Mouse (Mus musculus) limb, embryonic 11.5 days (tissue): ENCODE results near the gene Abi3. TPM values are rescaled to one million over a fixed set of nuclear protein-coding genes. Genes with fewer than 3 reads are reported as not detected.
A peak's percentile ranks its signal among the peaks of the same experiment; 100 is the strongest.

ENCODE experiments used
- ATAC-seq: fragments of 200-750 bp; cut with Nextera tagmentation; 2 replicates; pipeline ENCODE4 v1.8.0; 2017; ENCODE audit warnings: low read depth; ENCODE audit not compliant: insufficient number of reproducible peaks, low FRiP score, low TSS enrichment
- DNase-seq: peaks from one replicate; pipeline ENCODE4 v3.0.0-alpha.2; 2015; ENCODE audit warnings: low spot score
- H3K27ac ChIP-seq: fragments of 300-500 bp; sonication (generic); replicated peaks from 2 replicates; pipeline ENCODE4 v1.5.1; 2014; ENCODE audit warnings: low read depth, mild to moderate bottlenecking, low read length
- H3K27me3 ChIP-seq: fragments of 300-500 bp; sonication (generic); 2 replicates; pipeline ENCODE4 v1.6.1; 2014; ENCODE audit warnings: mild to moderate bottlenecking, low read length, mixed read lengths; ENCODE audit not compliant: control insufficient read depth, insufficient read depth
- H3K36me3 ChIP-seq: fragments of 300-500 bp; sonication (generic); 2 replicates; pipeline ENCODE4 v1.6.1; 2014; ENCODE audit warnings: mild to moderate bottlenecking, low read length, moderate library complexity, mixed read lengths; ENCODE audit not compliant: control insufficient read depth, insufficient read depth
- H3K4me1 ChIP-seq: fragments of 300-500 bp; sonication (generic); 2 replicates; pipeline ENCODE4 v1.6.1; 2014; ENCODE audit warnings: low read length, mixed read lengths; ENCODE audit not compliant: control insufficient read depth, insufficient read depth
- H3K4me2 ChIP-seq: fragments of 300-500 bp; sonication (generic); 2 replicates; pipeline ENCODE4 v1.6.1; 2014; ENCODE audit warnings: low read depth, mild to moderate bottlenecking, moderate library complexity; ENCODE audit not compliant: severe bottlenecking
- H3K4me3 ChIP-seq: fragments of 300-500 bp; sonication (generic); 2 replicates; pipeline ENCODE4 v1.5.1; 2014; ENCODE audit warnings: low read depth, low read length
- H3K9ac ChIP-seq: fragments of 300-500 bp; sonication (generic); 2 replicates; pipeline ENCODE4 v1.6.1; 2014; ENCODE audit warnings: mild to moderate bottlenecking, low read length
- H3K9me3 ChIP-seq: fragments of 300-500 bp; sonication (generic); 2 replicates; pipeline ENCODE4 v1.6.1; 2016; ENCODE audit warnings: low read length; ENCODE audit not compliant: control insufficient read depth
- WGBS: fragments of 180-500 bp; shearing (Covaris S2); extraction: QIAGEN DNeasy Blood & Tissue Kit; methylation state at CpG from one replicate; pipeline ENCODE4 v1.1.7; 2014; 5-methylcytosine and 5-hydroxymethylcytosine counted together
- polyA plus RNA-seq: library from polyadenylated mRNA; unstranded; fragments of >200 nt; fragmentation: Nextera tagmentation; extraction: Ambion mirVana; gene quantifications from 2 replicates; pipeline ENCODE4 v1.2.1, GENCODE M21; 2014

Gene Abi3
- polyA plus RNA-seq, 1 experiment from 2014 or later, result 1.4 TPM

DNA sequence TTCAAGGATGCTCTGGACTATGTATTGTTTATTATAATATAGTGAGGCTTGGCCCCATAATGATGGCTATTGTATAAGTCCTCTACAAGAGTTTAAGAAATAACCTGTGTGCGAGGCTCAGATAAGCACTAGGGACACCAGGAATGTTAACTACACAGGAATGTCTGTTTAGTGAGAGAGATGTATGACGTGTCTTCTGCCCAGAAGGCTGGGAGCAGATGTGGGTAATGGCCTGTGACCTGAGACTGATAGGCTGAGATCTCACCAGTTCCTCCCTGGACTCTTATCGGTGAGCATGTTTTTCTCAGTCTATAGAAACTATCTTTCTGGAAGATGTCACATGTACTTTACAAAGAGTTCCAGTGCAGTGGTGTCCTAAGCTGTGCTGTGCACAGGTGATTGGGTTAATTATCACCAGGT, 17.8 kb upstream of the Abi3 start:
- Histone ChIP-seq H3K4me1 (no peaks in the 10 kb centered on the region), H3K27ac (no peak overlapping the region)
- 34% methylated on average over 3 of the region's 3 CpGs for WGBS

DNA sequence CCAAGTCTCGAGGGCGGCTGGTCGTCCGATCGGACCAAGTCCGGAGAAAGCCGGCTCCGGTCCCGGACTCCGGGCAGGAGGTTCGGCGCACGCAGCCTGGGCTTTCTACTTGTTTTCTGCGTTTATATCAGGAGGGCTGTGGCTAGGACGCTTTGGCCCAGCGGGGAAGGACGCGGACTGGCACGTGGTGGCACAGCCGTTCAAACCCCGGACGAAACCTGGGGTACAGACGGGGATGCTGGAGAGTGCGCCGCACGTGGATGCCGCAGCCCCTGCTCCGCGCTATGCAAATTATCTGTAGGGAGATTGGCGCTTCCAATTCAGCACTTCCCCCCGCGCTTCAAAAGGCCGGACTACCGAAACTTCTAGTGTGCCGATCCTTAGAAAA, 17.2 kb upstream of the Abi3 start:
- Histone ChIP-seq H3K27me3 (no peaks in the 10 kb centered on the region), H3K9me3 (no peaks in the 10 kb centered on the region), H3K4me1 (no peaks in the 10 kb centered on the region), H3K9ac (peak overlapping the region; percentile 58; the same call in 1 of the 2 replicates), H3K4me2 (peak overlapping the region; percentile 79), H3K4me3 (peak overlapping the region; percentile 68), H3K27ac (peak overlapping the region; percentile 80), H3K36me3 (no peaks in the 10 kb centered on the region)
- ATAC-seq (peak; percentile 46; the same call in 1 of the 2 replicates), DNase-seq (peak; percentile 80)
- WGBS, result under 1% methylated on average over 35 of the region's 35 CpGs

More for the DNA sequence above, 17.8 kb upstream of the Abi3 start:
- H3K36me3 ChIP-seq, result no peaks in the 10 kb centered on the region
- H3K9me3 ChIP-seq, result no peaks in the 10 kb centered on the region
- peak overlapping the region; percentile 68 for H3K4me3 ChIP-seq
- H3K9ac ChIP-seq, result no peak overlapping the region
- DNase-seq (no peak), ATAC-seq (no peak)
- peak overlapping the region; percentile 79 for H3K4me2 ChIP-seq
- H3K27me3 ChIP-seq, result no peaks in the 10 kb centered on the region

DNA sequence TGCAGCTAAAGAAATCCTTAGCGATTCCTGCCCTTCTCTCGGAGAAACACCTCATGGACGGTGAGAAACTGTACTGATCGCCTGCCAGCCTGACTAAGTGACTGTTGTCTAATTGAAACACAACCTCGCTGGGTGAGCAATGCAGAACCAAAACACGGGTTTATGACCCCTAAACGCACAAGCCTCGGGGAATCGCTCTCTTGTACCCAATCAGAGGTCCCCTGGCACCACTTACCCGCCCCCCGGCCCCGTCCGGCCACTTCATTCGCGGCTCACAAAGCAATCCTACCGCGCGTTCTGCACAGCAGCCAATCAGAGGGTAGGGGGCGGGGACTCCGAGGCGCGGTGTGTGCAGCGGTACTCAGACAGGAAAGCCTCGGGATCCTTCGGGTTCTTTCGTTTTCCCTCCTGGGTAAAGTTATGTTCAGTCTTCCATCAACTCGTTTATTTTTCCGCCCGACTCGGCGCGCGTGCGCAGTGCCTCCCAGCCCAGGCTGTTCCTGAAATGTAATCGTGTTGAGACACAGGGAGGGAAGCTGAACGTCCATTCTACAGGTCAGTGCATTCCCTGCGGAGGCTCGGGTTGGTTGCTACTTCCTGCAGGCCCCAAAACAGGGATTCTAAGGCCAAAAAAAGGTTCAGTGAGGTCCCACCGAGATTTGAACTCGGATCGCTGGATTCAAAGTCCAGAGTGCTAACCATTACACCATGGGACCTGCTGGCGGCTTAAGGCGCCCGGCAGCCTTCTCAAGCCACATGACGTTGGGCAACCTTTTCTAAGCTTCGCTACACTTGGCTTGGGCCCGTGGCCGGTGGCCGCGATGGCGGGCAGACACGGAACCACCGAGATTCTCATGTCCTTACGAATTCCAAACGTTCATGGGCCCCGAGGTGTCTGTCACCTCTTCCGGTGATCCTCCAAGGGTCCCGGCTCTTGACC, 16.5 kb upstream of the Abi3 start:
- H3K36me3 ChIP-seq, result no peaks in the 10 kb centered on the region
- peak overlapping the region; percentile 68 for H3K4me3 ChIP-seq
- H3K9me3 ChIP-seq, result no peaks in the 10 kb centered on the region
- ATAC-seq (peak; percentile 97), DNase-seq (peak; percentile 98)
- peak overlapping the region; percentile 58 for H3K9ac ChIP-seq
- peak overlapping the region; percentile 80 for H3K27ac ChIP-seq
- no peaks in the 10 kb centered on the region for H3K27me3 ChIP-seq
- H3K4me2 ChIP-seq, result peak overlapping the region; percentile 79
- H3K4me1 ChIP-seq, result no peaks in the 10 kb centered on the region
- under 1% methylated on average over 58 of the region's 58 CpGs for WGBS

DNA sequence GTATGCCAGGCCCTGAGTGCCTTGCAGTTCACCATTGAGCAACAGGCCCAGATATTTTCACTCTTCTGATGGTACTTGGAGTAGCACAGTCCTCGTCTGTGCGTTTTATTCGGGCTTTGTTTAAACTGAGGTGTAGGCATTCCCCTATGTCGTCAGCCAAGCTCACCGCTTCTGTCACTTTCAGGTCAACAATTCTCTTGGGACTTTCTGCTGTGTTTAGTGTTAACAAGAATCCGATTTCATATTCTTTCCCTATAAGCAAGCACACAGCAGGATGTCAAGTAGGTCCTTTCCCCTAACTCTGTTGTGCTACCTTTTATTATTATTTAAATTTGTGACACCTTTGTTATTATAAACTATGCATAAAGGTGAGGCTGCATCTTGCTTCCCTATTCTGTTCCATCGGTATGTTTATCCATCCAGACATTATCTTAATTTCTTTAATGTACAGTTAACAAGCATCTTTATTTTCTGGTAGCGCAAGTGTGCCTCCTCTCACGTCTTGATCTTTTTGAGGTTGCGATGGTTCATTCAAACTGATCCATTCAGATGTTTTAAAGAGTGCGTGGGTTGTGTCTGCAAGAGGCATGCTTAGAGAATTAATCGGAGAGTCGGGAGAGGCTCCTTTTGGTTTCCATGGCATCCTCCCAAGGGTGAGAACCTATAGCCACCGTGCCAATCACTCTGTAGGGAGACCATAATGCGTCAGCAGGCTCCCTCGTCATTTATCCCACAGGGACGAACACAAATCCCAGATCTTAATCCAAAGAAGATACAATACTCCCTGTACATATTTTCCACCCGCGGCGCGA, 15.6 kb upstream of the Abi3 start:
- Histone ChIP-seq H3K9me3 (no peaks in the 10 kb centered on the region), H3K36me3 (no peaks in the 10 kb centered on the region), H3K27me3 (no peaks in the 10 kb centered on the region), H3K4me3 (peak overlapping the region; percentile 68), H3K4me2 (peak overlapping the region; percentile 79), H3K4me1 (no peaks in the 10 kb centered on the region), H3K27ac (no peak overlapping the region; the same call in 1 of the 2 replicates), H3K9ac (peak overlapping the region; percentile 58)
- DNase-seq (no peak), ATAC-seq (no peak; the same call in 1 of the 2 replicates)
- WGBS, result 24% methylated on average over 21 of the region's 21 CpGs

DNA sequence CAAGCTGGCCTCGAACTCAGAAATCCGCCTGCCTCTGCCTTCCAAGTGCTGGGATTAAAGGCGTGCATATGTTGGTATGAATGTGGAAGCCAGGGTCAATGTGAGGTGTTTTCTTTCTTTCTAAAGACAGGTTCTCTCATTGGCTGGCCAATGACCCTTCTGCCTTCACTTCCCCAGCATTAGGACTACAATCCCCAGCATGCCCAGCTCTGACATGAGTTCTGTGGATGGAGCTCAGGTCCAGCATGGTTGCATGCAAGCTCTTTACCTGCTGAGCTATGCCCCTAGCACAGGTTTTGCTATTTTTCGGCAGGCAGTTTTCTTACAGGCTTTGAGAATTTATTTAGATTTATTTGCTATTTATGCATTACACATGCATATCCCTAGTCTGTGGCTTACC, 15.0 kb upstream of the Abi3 start:
- Histone ChIP-seq H3K4me3 (no peak overlapping the region), H3K27me3 (no peaks in the 10 kb centered on the region), H3K36me3 (no peaks in the 10 kb centered on the region), H3K4me2 (peak overlapping the region; percentile 79; the same call in 1 of the 2 replicates), H3K9me3 (no peaks in the 10 kb centered on the region), H3K27ac (no peak overlapping the region), H3K4me1 (no peaks in the 10 kb centered on the region), H3K9ac (no peak overlapping the region)
- no peak for DNase-seq
- no peak for ATAC-seq
- 84% methylated on average over 4 of the region's 4 CpGs for WGBS

DNA sequence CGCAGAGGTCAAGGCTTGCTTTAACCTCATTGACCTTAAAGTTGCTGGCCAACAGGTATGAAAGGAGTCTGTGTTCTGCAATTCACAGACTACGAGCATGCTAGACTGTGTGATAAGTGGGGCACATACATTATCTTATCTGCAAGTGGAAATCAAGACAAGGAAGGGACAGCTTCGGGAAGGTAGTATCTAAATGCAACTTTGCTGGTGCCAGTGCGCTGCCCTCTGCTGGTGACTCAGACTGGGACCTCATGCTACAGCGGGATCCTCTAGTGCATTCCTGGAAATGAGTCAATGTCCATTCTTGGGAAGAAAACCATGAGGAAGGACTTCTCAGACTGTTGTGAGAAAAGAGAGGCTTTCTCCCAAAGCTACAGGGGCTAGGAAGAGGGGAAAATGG, 11.4 kb upstream of the Abi3 start:
- H3K9me3 ChIP-seq, result no peaks in the 10 kb centered on the region
- H3K4me1 ChIP-seq, result no peaks in the 10 kb centered on the region
- H3K36me3 ChIP-seq, result no peaks in the 10 kb centered on the region
- 64% methylated on average over 5 of the region's 5 CpGs for WGBS
- ATAC-seq, result no peak
- H3K4me3 ChIP-seq, result no peak overlapping the region
- no peak overlapping the region for H3K27ac ChIP-seq
- no peaks in the 10 kb centered on the region for H3K27me3 ChIP-seq
- no peak overlapping the region for H3K9ac ChIP-seq
- no peak overlapping the region for H3K4me2 ChIP-seq
- peak; percentile 38 for DNase-seq

DNA sequence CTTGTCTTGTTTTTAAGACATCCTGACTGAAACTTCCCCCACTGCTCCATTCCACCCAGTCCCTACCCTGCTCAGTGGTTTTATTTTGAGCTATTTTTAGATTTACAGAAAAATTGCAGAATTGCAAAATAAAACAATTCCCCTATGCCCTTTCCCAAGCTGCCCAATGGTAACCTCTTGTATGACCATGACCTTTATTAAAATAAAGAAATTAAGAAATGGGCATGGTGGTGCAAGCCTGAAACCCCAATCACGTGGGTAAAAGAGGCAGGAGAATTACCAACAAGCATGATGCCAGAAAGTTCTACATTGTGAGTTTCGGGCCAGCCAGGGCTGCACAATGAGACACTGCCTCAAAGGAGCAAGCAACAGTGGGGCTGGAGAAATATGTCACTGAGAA, 8.6 kb upstream of the Abi3 start:
- Histone ChIP-seq H3K9ac (no peak overlapping the region), H3K27ac (no peak overlapping the region), H3K27me3 (no peaks in the 10 kb centered on the region), H3K9me3 (no peaks in the 10 kb centered on the region), H3K4me3 (no peak overlapping the region), H3K4me2 (no peak overlapping the region), H3K36me3 (no peaks in the 10 kb centered on the region), H3K4me1 (no peaks in the 10 kb centered on the region)
- ATAC-seq (no peak), DNase-seq (no peak)
- WGBS, result 85% methylated on average over 2 of the region's 2 CpGs

DNA sequence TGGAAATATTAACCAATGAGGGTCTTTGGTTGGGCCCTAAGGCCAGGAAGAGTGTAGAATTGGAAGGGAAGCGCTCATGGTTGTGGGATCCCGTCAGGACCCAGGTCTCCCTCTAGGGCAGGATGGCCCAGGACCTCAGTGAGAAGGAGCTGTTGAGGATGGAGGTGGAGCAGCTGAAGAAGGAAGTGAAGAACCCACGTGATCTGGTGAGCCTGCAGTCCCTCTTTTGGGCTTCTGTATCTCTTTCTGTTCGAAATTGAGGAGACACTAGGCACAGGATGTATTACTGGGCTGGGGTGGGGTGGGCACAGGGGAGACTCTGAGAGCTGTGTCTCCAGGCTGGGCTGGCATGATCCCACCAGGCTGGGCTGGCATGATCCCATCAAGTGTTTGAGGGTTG, 2.7 kb upstream of the Abi3 start:
- WGBS, result 73% methylated on average over 4 of the region's 4 CpGs
- H3K9me3 ChIP-seq, result no peaks in the 10 kb centered on the region
- DNase-seq, result no peak

More for the DNA sequence above, 2.7 kb upstream of the Abi3 start:
- Histone ChIP-seq H3K27me3 (peaks cover 2% of the 10 kb centered on the region; the same call in 1 of the 2 replicates), H3K4me1 (peaks cover 6% of the 10 kb centered on the region; the same call in 1 of the 2 replicates), H3K9ac (no peak overlapping the region), H3K27ac (no peak overlapping the region), H3K4me2 (no peak overlapping the region), H3K36me3 (no peaks in the 10 kb centered on the region), H3K4me3 (no peak overlapping the region)
- no peak for ATAC-seq
